Mouse (Mus musculus) right cerebral cortex, postnatal 10 days (tissue): ENCODE measurements around the gene Tnfaip8l1.

Source experiments
- DNase-seq, 2 experiments: peaks; one replicate each; pipeline ENCODE4 v3.0.0; 2021; ENCODE audit warnings: low spot score in 2 of 2

The Tnfaip8l1 gene

DNA sequence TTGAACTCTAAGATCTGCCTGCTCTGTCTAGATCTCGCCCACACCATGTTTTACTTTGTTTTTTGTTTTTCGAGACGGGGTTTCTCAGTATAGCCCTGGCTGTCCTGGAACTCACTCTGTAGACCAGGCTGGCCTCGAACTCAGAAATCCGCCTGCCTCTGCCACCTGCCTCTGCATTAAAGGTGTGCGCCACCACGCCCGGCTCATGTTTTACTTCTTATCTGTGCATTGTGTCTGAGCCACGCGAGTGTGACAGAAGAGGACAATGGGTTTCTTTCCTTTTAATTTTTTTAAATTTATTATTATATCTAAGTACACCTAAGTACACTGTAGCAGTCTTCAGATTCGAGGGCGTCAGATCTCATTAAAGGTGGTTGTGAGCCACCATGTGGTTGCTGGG lies 57.0 kb downstream of the Tnfaip8l1 start:
- no peak for DNase-seq

DNA sequence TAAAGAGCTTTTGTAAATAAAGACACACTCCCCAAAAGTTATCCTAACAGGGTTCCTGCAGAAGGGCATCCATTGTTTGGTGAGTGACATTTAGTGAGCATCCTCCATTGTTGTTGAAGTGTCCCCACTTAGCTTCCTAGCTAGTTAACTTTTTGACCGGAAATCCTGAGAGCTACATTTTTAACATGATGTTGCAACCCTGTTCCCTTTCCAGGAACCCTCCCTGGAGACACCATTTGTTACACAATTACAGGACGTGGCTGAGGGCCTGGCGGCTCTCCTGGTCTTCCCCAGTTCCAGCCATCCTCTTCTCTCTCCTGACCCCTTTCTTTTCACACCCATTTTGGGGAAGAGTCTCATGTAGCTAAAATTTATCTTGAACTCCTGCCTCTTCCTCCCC lies 57.5 kb downstream of the Tnfaip8l1 start:
- no peak for DNase-seq
